Mouse (Mus musculus) hindbrain, postnatal 0 days (tissue): Measurements from ENCODE around the gene Rsu1. TPM values are rescaled to one million over a fixed set of nuclear protein-coding genes. Genes with fewer than 3 reads are reported as not detected.

Experiments used
- ATAC-seq: fragments of 200-750 bp; cut with Nextera tagmentation; 2 replicates; pipeline ENCODE4 v1.8.0; 2017; ENCODE audit warnings: mild to moderate bottlenecking, moderate TSS enrichment, moderate library complexity
- DNase-seq: peaks from one replicate; pipeline ENCODE4 v3.0.0-alpha.2; 2015; ENCODE audit warnings: low spot score
- H3K27ac ChIP-seq: fragments of 300-500 bp; sonication (generic); 2 replicates; pipeline ENCODE4 v1.5.1; 2014; ENCODE audit warnings: mild to moderate bottlenecking
- H3K27me3 ChIP-seq: fragments of 300-500 bp; sonication (generic); 2 replicates; pipeline ENCODE4 v1.6.1; 2014; ENCODE audit warnings: low read length, mixed read lengths; ENCODE audit not compliant: insufficient read depth
- H3K36me3 ChIP-seq: fragments of 300-500 bp; sonication (generic); 2 replicates; pipeline ENCODE4 v1.6.1; 2014; ENCODE audit warnings: low read length, mixed read lengths; ENCODE audit not compliant: insufficient read depth
- H3K4me1 ChIP-seq: fragments of 300-500 bp; sonication (generic); 2 replicates; pipeline ENCODE4 v1.6.1; 2014; ENCODE audit warnings: antibody characterized with exemption, low read length, mixed read lengths; ENCODE audit not compliant: insufficient read depth
- H3K4me2 ChIP-seq: fragments of 300-500 bp; sonication (generic); 2 replicates; pipeline ENCODE4 v1.6.1; 2014; ENCODE audit warnings: low read depth, mild to moderate bottlenecking, low read length, moderate library complexity, mixed read lengths
- H3K4me3 ChIP-seq: fragments of 300-500 bp; sonication (generic); 2 replicates; pipeline ENCODE4 v1.5.1; 2014; ENCODE audit warnings: low read length
- H3K9ac ChIP-seq: fragments of 300-500 bp; sonication (generic); replicated peaks from 2 replicates; pipeline ENCODE4 v1.6.1; 2014; ENCODE audit warnings: mild to moderate bottlenecking, low read length, moderate library complexity, mixed read lengths
- H3K9me3 ChIP-seq: fragments of 300-500 bp; sonication (generic); 2 replicates; pipeline ENCODE4 v1.6.1; 2016; ENCODE audit warnings: low read length, mixed read lengths
- CTCF ChIP-seq: IDR thresholded peaks from 2 replicates; pipeline ENCODE4 v1.5.1; 2016; ENCODE audit warnings: antibody characterized with exemption, control low read depth, low read depth
- WGBS: fragments of 180-500 bp; shearing (Covaris S2); extraction: QIAGEN DNeasy Blood & Tissue Kit; methylation state at CpG from one replicate; pipeline ENCODE4 v1.1.7; 2014; 5-methylcytosine and 5-hydroxymethylcytosine counted together
- polyA plus RNA-seq: library from polyadenylated mRNA; unstranded; fragments of >200 nt; fragmentation: Nextera tagmentation; extraction: Ambion mirVana; gene quantifications from 2 replicates; pipeline ENCODE4 v1.2.1, GENCODE M21; 2015
- total RNA-seq: library from RNA; depleted of rRNA; stranded (reverse); fragments of >200 nt; gene quantifications from 2 replicates; pipeline ENCODE4 v1.2.3, GENCODE M21; 2014

The Rsu1 gene
- total and polyA plus RNA-seq, 2 experiments from 2014 or later: 95.7 to 98.6 TPM

DNA sequence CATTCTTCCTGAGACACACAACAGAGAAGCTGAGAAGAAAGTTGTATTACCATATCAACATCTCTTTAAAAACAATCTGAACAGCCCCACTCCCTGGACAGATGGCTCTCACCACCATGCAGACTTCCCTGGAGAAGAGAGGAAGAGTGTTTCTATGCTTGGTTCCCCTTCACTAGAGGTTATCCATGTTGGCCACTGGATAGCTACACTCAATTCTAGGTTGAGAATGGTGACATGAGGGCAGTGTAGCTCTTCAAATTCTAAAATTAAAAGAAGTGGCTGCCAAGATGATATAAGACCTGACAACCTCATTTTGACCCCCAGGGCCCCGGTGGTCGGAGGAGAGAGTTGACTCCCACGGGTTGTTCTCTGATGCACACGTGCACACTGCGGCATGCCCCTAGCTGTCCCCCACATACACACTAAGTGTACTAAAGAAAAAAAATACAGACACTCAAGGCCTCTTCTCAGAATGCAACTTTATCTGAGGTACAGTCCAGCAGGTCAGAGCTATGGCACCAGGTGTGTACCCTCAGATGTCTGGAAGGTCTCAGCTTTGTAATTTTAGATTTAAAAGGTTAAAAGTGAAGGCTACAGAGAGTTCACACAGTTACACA lies 179.7 kb downstream of the Rsu1 start:
- ATAC-seq: no peak
- WGBS: 87% methylated on average over 5 of the region's 5 CpGs
- no peak for DNase-seq

DNA sequence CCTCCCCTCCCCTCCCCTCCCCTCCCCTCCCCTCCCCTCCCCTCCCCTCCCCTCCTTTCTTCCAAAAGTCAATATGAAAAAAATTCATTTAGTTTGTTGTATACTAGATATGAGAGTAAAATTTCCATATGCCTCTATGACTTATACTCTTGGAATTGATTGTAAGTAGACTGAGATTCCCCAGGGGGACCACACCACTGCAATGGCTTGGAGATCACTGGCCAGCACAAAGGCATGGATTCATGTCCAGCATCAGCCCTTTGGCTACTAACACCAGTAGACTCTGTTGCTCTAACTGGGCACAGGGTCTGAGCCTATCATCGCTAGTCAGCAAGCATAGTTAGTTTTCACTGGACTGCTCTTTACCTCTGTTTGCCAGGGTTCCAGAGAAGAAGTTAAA lies 180.4 kb downstream of the Rsu1 start:
- Histone ChIP-seq H3K27me3 (no peaks in the 10 kb centered on the region), H3K27ac (no peak overlapping the region), H3K9me3 (no peaks in the 10 kb centered on the region), H3K4me2 (no peak overlapping the region), H3K9ac (no peak overlapping the region), H3K36me3 (no peaks in the 10 kb centered on the region), H3K4me1 (no peaks in the 10 kb centered on the region), H3K4me3 (no peak overlapping the region)
- TF ChIP-seq CTCF: no peak
- no peak for DNase-seq
- ATAC-seq: no peak
- WGBS: 100% methylated on average over 1 of the region's 1 CpGs

More for the DNA sequence above, 179.7 kb downstream of the Rsu1 start:
- H3K9ac ChIP-seq: no peak overlapping the region
- H3K27ac ChIP-seq: no peak overlapping the region
- no peaks in the 10 kb centered on the region for H3K27me3 ChIP-seq
- H3K36me3 ChIP-seq: no peaks in the 10 kb centered on the region
- H3K9me3 ChIP-seq: no peaks in the 10 kb centered on the region
- TF ChIP-seq CTCF: no peak
- no peaks in the 10 kb centered on the region for H3K4me1 ChIP-seq
- no peak overlapping the region for H3K4me2 ChIP-seq
- no peak overlapping the region for H3K4me3 ChIP-seq

DNA sequence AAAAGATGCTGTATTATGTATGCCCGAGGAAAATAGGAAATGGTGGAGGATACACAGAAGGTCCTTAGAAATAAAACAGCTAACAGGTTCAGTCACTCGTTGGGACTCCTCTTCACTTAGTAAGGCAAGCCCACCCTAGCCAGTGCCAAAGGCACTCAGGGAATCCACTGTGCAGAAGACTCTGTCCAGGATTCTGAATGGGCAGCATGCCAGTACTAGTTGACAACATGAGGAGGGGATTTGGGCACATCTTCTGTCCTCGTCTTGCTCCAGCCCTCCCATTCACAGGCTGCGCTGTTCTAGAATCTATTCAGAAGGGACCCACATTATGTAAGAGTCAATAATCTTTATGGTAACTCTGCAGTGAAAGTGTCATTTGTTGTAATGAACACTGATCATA lies 181.4 kb downstream of the Rsu1 start:
- 56% methylated on average over 4 of the region's 4 CpGs for WGBS
- no peak overlapping the region for H3K9ac ChIP-seq
- TF ChIP-seq CTCF: no peak
- ATAC-seq (0 out of 2 replicates have a peak, but pooled peaks have one; percentile 22), DNase-seq (peak; percentile 16)
- no peak overlapping the region for H3K27ac ChIP-seq
- no peaks in the 10 kb centered on the region for H3K9me3 ChIP-seq
- no peaks in the 10 kb centered on the region for H3K27me3 ChIP-seq
- no peaks in the 10 kb centered on the region for H3K4me1 ChIP-seq
- no peak overlapping the region for H3K4me2 ChIP-seq
- no peaks in the 10 kb centered on the region for H3K36me3 ChIP-seq
- no peak overlapping the region for H3K4me3 ChIP-seq

DNA sequence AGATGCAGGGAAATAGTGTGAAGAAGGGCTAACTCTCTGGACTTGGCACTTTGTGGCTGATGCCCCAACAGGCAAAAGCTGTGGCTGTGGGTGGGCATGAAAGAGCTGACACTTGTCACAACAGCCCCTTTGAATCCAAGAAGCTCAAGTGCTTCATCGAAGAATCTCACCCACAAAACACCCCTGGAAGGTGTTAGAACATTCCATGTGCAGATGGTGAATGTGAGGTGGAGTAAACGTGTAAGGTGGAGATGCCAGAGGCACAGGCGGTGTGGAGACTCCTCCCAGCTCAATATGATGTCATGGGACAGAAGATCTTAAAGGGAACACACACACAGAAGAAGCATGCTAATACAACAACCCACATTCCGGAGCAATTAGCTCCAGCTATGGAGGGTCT lies 182.9 kb downstream of the Rsu1 start:
- DNase-seq: no peak
- ATAC-seq: no peak
- no peak overlapping the region for H3K27ac ChIP-seq

DNA sequence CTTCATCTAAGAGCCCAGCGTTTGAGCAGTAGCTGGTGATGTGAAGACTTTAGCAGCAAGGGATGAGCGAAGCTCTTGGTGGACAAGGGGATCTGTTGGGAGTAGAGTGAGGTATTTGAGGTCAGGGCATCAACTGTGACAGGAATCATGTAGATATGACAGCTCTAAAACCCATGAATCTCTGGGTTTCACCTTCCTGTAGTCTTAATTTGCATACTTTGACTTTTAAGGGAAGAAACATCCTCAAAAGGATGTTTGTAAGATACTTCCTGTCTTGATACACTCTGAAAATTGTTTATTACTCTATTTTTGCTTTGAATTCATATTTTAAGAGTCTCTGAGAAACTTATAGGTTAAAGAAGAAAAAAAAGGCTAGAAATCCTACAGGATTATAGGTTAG lies 183.4 kb downstream of the Rsu1 start:
- Histone ChIP-seq H3K9me3 (no peaks in the 10 kb centered on the region), H3K4me3 (no peak overlapping the region), H3K27ac (no peak overlapping the region), H3K36me3 (no peaks in the 10 kb centered on the region), H3K4me1 (no peaks in the 10 kb centered on the region; the same call in 1 of the 2 replicates), H3K4me2 (no peak overlapping the region), H3K9ac (no peak overlapping the region), H3K27me3 (no peaks in the 10 kb centered on the region)
- 94% methylated on average over 2 of the region's 2 CpGs for WGBS
- DNase-seq (no peak), ATAC-seq (no peak)
- no peak for TF ChIP-seq CTCF

More for the DNA sequence above, 182.9 kb downstream of the Rsu1 start:
- H3K4me2 ChIP-seq: no peak overlapping the region
- WGBS: 81% methylated on average over 4 of the region's 4 CpGs
- no peaks in the 10 kb centered on the region for H3K27me3 ChIP-seq
- no peak overlapping the region for H3K4me3 ChIP-seq
- no peak overlapping the region for H3K9ac ChIP-seq
- no peaks in the 10 kb centered on the region for H3K36me3 ChIP-seq
- H3K9me3 ChIP-seq: no peaks in the 10 kb centered on the region
- TF ChIP-seq CTCF: no peak
- H3K4me1 ChIP-seq: no peaks in the 10 kb centered on the region; the same call in 1 of the 2 replicates

- no peaks in the 10 kb centered on the region for H3K27me3 ChIP-seq
- H3K4me1 ChIP-seq: no peaks in the 10 kb centered on the region; the same call in 1 of the 2 replicates
- DNase-seq (peak; percentile 11), ATAC-seq (no peak)
- no peak for TF ChIP-seq CTCF
- H3K9ac ChIP-seq: no peak overlapping the region
- WGBS: 36% methylated on average over 5 of the region's 5 CpGs
- H3K27ac ChIP-seq: no peak overlapping the region
- no peaks in the 10 kb centered on the region for H3K36me3 ChIP-seq
- no peak overlapping the region for H3K4me3 ChIP-seq
- no peaks in the 10 kb centered on the region for H3K9me3 ChIP-seq
- H3K4me2 ChIP-seq: no peak overlapping the region
Observed at GRCm38 (mm10) chr2:13084223-13084622, 187.0 kb downstream of the Rsu1 start.

- H3K27me3 ChIP-seq: no peaks in the 10 kb centered on the region
- H3K4me3 ChIP-seq: no peak overlapping the region
- 65% methylated on average over 2 of the region's 2 CpGs for WGBS
- no peak overlapping the region for H3K4me2 ChIP-seq
- H3K9ac ChIP-seq: no peak overlapping the region
- no peak for ATAC-seq
- H3K9me3 ChIP-seq: no peaks in the 10 kb centered on the region
- no peaks in the 10 kb centered on the region for H3K36me3 ChIP-seq
- TF ChIP-seq CTCF: no peak
- H3K4me1 ChIP-seq: no peaks in the 10 kb centered on the region; the same call in 1 of the 2 replicates
- no peak for DNase-seq
- no peak overlapping the region for H3K27ac ChIP-seq
Observed at GRCm38 (mm10) chr2:13080476-13080875, 190.7 kb downstream of the Rsu1 start.
